Mouse (Mus musculus): ENCODE results near the gene Pla2g4a.

DNA sequence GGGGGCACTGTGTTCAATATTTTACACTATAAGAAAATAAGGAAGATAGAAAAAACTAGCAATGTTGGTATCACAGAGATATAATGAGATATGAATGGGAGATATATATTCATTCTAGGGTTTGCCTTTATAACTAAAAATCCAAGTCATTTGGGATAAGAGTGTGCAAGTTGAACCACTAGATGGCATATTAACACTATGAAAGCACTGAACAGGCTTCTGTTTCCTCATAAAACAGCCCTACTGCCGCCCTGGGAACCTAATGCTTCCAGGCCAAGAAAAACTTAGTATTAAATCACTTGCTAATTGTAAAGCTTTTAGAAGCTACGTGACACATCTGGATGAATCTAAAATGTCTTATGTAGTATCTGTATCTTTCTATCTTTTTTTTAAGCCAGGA is 128.1 kb downstream of the Pla2g4a start:
- TF ChIP-seq TAL1 (IDR thresholded peaks at IDR 0.05; ENCODE audit: low read length) (no peak), GATA1 (IDR thresholded peaks at IDR 0.05; ENCODE audit: low read length) (no peak)
